Mouse (Mus musculus) hindbrain, embryonic 15.5 days (tissue): ENCODE measurements around the gene 5730596B20Rik. TPM values are rescaled to one million over a fixed set of nuclear protein-coding genes. Genes with fewer than 3 reads are reported as not detected.

Experiments
- ATAC-seq: fragments of 200-750 bp; cut with Nextera tagmentation; 2 replicates; pipeline ENCODE4 v1.8.0; 2017; ENCODE audit warnings: low read depth, moderate number of reproducible peaks, moderate TSS enrichment; ENCODE audit not compliant: low FRiP score
- H3K27ac ChIP-seq: fragments of 300-500 bp; sonication (generic); replicated peaks from 2 replicates; pipeline ENCODE4 v1.5.1; 2015; ENCODE audit warnings: mild to moderate bottlenecking, inconsistent platforms
- H3K27me3 ChIP-seq: fragments of 300-500 bp; sonication (generic); 2 replicates; pipeline ENCODE4 v1.6.1; 2015; ENCODE audit warnings: control low read depth, inconsistent platforms
- H3K36me3 ChIP-seq: fragments of 300-500 bp; sonication (generic); 2 replicates; pipeline ENCODE4 v1.6.1; 2015; ENCODE audit warnings: control low read depth, inconsistent platforms
- H3K4me1 ChIP-seq: fragments of 300-500 bp; sonication (generic); replicated peaks from 2 replicates; pipeline ENCODE4 v1.6.1; 2015; ENCODE audit warnings: control low read depth, inconsistent platforms
- H3K4me2 ChIP-seq: fragments of 300-500 bp; sonication (generic); 2 replicates; pipeline ENCODE4 v1.6.1; 2015; ENCODE audit warnings: moderate library complexity, mild to moderate bottlenecking, inconsistent platforms
- H3K4me3 ChIP-seq: fragments of 300-500 bp; sonication (generic); 2 replicates; pipeline ENCODE4 v1.5.1; 2015; ENCODE audit warnings: mild to moderate bottlenecking, inconsistent platforms
- H3K9ac ChIP-seq: fragments of 300-500 bp; sonication (generic); 2 replicates; pipeline ENCODE4 v1.6.1; 2015; ENCODE audit warnings: inconsistent platforms
- H3K9me3 ChIP-seq: fragments of 300-500 bp; sonication (generic); 2 replicates; pipeline ENCODE4 v1.6.1; 2016; ENCODE audit warnings: control low read depth, inconsistent platforms
- WGBS: fragments of 180-500 bp; shearing (Covaris S2); methylation state at CpG from one replicate; pipeline ENCODE4 v1.1.7; 2015; 5-methylcytosine and 5-hydroxymethylcytosine counted together
- polyA plus RNA-seq: library from polyadenylated mRNA; unstranded; fragments of >200 nt; fragmentation: Nextera tagmentation; extraction: Ambion mirVana; gene quantifications from 2 replicates; pipeline ENCODE4 v1.2.1, GENCODE M21; 2015

The 5730596B20Rik gene
- polyA plus RNA-seq, 1 experiment from 2014 or later, result 4.3 TPM

DNA sequence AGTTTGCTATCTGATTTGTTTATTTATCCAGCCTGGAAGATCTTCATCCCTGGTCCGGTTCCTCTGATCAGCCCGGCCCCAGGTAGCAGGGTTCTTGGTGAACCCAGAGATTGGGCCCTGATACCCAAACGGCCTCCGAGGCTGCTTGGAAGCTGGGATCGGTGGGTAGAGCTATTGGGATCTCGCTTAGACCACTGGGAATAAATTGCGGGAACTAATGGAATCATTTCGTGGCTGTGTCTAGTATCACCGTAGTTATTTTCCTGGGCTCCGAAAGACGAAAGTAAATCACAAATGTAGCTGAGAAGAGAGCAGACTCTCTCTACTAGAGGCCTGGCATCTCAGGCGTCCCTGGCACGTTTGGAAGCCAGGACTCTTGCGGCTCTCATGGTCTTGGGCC is 27.9 kb downstream of the 5730596B20Rik start:
- Histone ChIP-seq H3K4me1 (peaks cover 18% of the 10 kb centered on the region), H3K9ac (peak overlapping the region; percentile 29; the same call in 1 of the 2 replicates), H3K9me3 (no peaks in the 10 kb centered on the region), H3K27me3 (peaks cover 83% of the 10 kb centered on the region), H3K27ac (peak overlapping the region; percentile 80), H3K4me2 (peak overlapping the region; percentile 53), H3K36me3 (no peaks in the 10 kb centered on the region), H3K4me3 (peak overlapping the region; percentile 38)
- ATAC-seq, result no peak
- WGBS, result 5% methylated on average over 14 of the region's 14 CpGs

- Histone ChIP-seq H3K27me3 (peaks cover 81% of the 10 kb centered on the region), H3K4me2 (peak overlapping the region; percentile 53), H3K27ac (peak overlapping the region; percentile 80), H3K4me3 (peak overlapping the region; percentile 38), H3K9me3 (no peaks in the 10 kb centered on the region), H3K4me1 (peaks cover 18% of the 10 kb centered on the region), H3K36me3 (no peaks in the 10 kb centered on the region), H3K9ac (peak overlapping the region; percentile 29; the same call in 1 of the 2 replicates)
- WGBS, result 3% methylated on average over 55 of the region's 55 CpGs
- ATAC-seq, result no peak
Observed at GRCm38 (mm10) chr6:52205638-52206621, 28.6 kb downstream of the 5730596B20Rik start.

DNA sequence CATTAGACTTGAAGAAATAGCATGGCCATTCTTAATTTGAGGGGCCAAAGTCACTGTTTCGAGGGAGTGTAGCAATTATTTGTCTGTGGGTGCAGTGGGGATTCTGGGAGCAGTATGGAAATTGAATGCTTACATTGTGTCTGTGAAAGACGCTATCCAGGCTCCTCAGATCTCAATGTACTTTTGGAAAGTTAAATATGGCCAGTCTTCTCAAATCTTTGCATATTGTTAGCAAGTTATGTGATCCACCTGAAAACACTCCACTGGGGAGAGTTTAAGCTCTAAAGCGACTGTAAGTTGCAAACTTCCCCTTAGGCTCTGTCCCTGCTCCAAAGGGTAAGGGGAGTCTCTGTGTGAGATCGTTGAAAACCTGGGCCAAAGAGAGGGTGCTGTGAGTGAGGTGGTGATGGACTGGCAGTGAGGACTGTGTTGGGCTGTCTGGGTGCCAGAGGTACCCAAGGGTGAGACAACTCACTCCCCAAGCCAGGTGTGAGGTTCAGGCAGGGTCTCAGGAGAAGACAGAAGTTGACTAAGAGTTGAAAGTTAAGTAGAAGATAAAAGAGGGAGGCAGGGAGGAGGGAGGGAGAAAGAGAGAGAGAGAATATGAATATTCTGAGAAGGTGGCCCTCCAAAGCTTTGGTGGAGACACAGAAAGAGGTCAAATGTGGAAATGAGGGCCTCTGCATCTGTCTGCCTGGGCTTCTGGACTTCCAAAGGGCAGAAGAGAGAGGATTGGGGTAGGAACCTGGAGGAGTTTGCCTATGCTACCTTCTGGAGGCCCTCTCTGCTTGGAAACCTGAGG is 29.8 kb downstream of the 5730596B20Rik start:
- no peak overlapping the region for H3K9ac ChIP-seq
- H3K27me3 ChIP-seq, result peaks cover 84% of the 10 kb centered on the region
- peak overlapping the region; percentile 80; the same call in 1 of the 2 replicates for H3K27ac ChIP-seq

GRCm38 (mm10) chr6:52207684-52207976 is 30.3 kb downstream of the 5730596B20Rik start:
- peak overlapping the region; percentile 53 for H3K4me2 ChIP-seq
- no peak for ATAC-seq
- peaks cover 27% of the 10 kb centered on the region for H3K4me1 ChIP-seq
- H3K27me3 ChIP-seq, result peaks cover 84% of the 10 kb centered on the region
- H3K9me3 ChIP-seq, result no peaks in the 10 kb centered on the region
- no peaks in the 10 kb centered on the region for H3K36me3 ChIP-seq
- no peak overlapping the region for H3K9ac ChIP-seq
- H3K4me3 ChIP-seq, result peak overlapping the region; percentile 38; the same call in 1 of the 2 replicates
- H3K27ac ChIP-seq, result peak overlapping the region; percentile 80; the same call in 1 of the 2 replicates

More for the DNA sequence above, 29.8 kb downstream of the 5730596B20Rik start:
- ATAC-seq, result no peak
- Histone ChIP-seq H3K4me3 (peak overlapping the region; percentile 38), H3K36me3 (no peaks in the 10 kb centered on the region), H3K9me3 (no peaks in the 10 kb centered on the region), H3K4me2 (peak overlapping the region; percentile 53), H3K4me1 (peaks cover 27% of the 10 kb centered on the region)
- WGBS, result 8% methylated on average over 4 of the region's 4 CpGs

- 0 out of 2 replicates have a peak within 1 kb of the TSS, but pooled peaks have one; percentile 5 for H3K9ac ChIP-seq
- no peaks in the 10 kb centered on the region for H3K9me3 ChIP-seq
- H3K4me3 ChIP-seq, result peak within 1 kb of the TSS; percentile 38
- ATAC-seq, result no peak
- 2% methylated on average over 47 of the region's 47 CpGs for WGBS
- peaks cover 84% of the 10 kb centered on the region for H3K27me3 ChIP-seq
- peaks cover 25% of the 10 kb centered on the region for H3K4me1 ChIP-seq
- peak within 1 kb of the TSS; percentile 53 for H3K4me2 ChIP-seq
- H3K36me3 ChIP-seq, result no peaks in the 10 kb centered on the region
- H3K27ac ChIP-seq, result peak within 1 kb of the TSS; percentile 80
Observed at GRCm38 (mm10) chr6:52208072-52208867, 31.0 kb downstream of the 5730596B20Rik start, which contains the start of gene Hoxa6. TSS of gene Hoxa6 (minus strand) at chr6:52208722.

DNA sequence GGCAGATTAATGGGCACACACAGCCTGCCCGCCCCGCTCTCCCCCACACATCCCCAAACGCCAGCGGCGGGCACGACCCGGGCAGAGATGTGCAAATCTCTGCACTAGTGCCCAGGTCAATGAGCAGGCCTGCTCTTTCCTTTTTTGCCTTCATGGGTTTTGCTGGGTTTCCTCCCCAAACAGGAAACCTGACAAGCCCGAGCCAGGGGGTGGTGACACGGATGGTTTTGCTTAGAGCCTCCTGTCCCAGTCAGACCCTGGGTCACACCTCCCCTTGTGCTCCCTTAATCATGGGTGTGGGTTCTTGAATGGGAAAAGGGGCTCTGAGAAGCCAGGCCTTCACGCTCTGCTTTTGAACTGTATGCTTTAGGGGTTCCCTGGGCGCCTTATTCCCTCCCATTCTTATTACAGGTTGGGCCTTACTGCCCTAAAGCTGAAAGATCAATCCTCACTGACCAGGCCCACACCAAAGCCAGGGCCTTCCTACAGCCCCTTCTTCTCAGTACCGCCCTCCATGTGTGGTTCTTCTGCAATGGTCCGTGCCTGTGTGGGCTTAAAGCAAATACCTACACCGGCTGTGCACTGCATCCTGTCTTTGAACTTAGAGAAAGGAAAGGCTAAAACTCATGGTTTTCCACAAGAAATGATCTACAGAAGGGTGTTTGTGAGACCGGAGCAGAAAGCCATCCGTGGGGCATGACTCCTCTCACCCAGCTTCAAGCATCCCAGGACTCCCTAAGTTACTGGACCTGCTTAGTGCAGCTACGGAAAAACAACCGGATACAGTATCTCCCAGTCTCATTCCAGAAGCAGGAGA is 31.8 kb downstream of the 5730596B20Rik start:
- Histone ChIP-seq H3K36me3 (no peaks in the 10 kb centered on the region), H3K4me3 (peak overlapping the region; percentile 22), H3K27ac (peak overlapping the region; percentile 62), H3K9me3 (no peaks in the 10 kb centered on the region), H3K4me2 (peak overlapping the region; percentile 53), H3K27me3 (peaks cover 87% of the 10 kb centered on the region), H3K4me1 (peaks cover 21% of the 10 kb centered on the region), H3K9ac (0 out of 2 replicates have a peak overlapping the region, but pooled peaks have one; percentile 5)
- no peak for ATAC-seq
- WGBS, result 7% methylated on average over 18 of the region's 18 CpGs

GRCm38 (mm10) chr6:52209685-52210046 is 32.4 kb downstream of the 5730596B20Rik start:
- H3K4me1 ChIP-seq, result peaks cover 17% of the 10 kb centered on the region
- no peak overlapping the region for H3K9ac ChIP-seq
- H3K27me3 ChIP-seq, result peaks cover 88% of the 10 kb centered on the region
- H3K9me3 ChIP-seq, result no peaks in the 10 kb centered on the region
- 9% methylated on average over 12 of the region's 12 CpGs for WGBS
- no peak for ATAC-seq
- peak overlapping the region; percentile 53 for H3K4me2 ChIP-seq
- H3K36me3 ChIP-seq, result no peaks in the 10 kb centered on the region
- H3K4me3 ChIP-seq, result peak overlapping the region; percentile 22; the same call in 1 of the 2 replicates
- no peak overlapping the region for H3K27ac ChIP-seq

- ATAC-seq, result peak; percentile 67
- Histone ChIP-seq H3K27me3 (peaks cover 92% of the 10 kb centered on the region), H3K4me1 (peaks cover 17% of the 10 kb centered on the region), H3K4me3 (peak overlapping the region; percentile 26), H3K9me3 (no peaks in the 10 kb centered on the region), H3K27ac (peak overlapping the region; percentile 42; the same call in 1 of the 2 replicates), H3K9ac (peak overlapping the region; percentile 12; the same call in 1 of the 2 replicates), H3K36me3 (no peaks in the 10 kb centered on the region), H3K4me2 (peak overlapping the region; percentile 40)
- WGBS, result 2% methylated on average over 37 of the region's 37 CpGs
Observed at GRCm38 (mm10) chr6:52211170-52211935, 34.1 kb downstream of the 5730596B20Rik start.

- H3K27me3 ChIP-seq, result peaks cover 90% of the 10 kb centered on the region
- H3K4me3 ChIP-seq, result peak overlapping the region; percentile 26
- H3K9ac ChIP-seq, result no peak overlapping the region; the same call in 1 of the 2 replicates
- H3K4me2 ChIP-seq, result peak overlapping the region; percentile 40
- peaks cover 17% of the 10 kb centered on the region for H3K4me1 ChIP-seq
- H3K36me3 ChIP-seq, result no peaks in the 10 kb centered on the region
- no peaks in the 10 kb centered on the region for H3K9me3 ChIP-seq
- ATAC-seq, result no peak
- 6% methylated on average over 13 of the region's 13 CpGs for WGBS
- peak overlapping the region; percentile 42; the same call in 1 of the 2 replicates for H3K27ac ChIP-seq
Observed at GRCm38 (mm10) chr6:52211961-52212360, 34.7 kb downstream of the 5730596B20Rik start.

- peak overlapping the region; percentile 46; the same call in 1 of the 2 replicates for H3K27ac ChIP-seq
Observed at GRCm38 (mm10) chr6:52212556-52213118, 35.3 kb downstream of the 5730596B20Rik start.

More at GRCm38 (mm10) chr6:52212556-52213118, 35.3 kb downstream of the 5730596B20Rik start:
- WGBS, result 4% methylated on average over 22 of the region's 22 CpGs
- peaks cover 86% of the 10 kb centered on the region for H3K27me3 ChIP-seq
- H3K4me2 ChIP-seq, result peak overlapping the region; percentile 40
- peak overlapping the region; percentile 26 for H3K4me3 ChIP-seq
- 0 out of 2 replicates have a peak, but pooled peaks have one; percentile 5 for ATAC-seq
- H3K36me3 ChIP-seq, result no peaks in the 10 kb centered on the region
- H3K9me3 ChIP-seq, result no peaks in the 10 kb centered on the region
- peaks cover 20% of the 10 kb centered on the region for H3K4me1 ChIP-seq
- no peak overlapping the region for H3K9ac ChIP-seq
